Mouse (Mus musculus) hindlimb bud, embryonic 11.5 days (tissue): ENCODE data around the gene Lcmt1.

Experiments used
- DNase-seq: peaks from one replicate; pipeline ENCODE4 v3.0.0-alpha.2; 2012; ENCODE audit warnings: low read depth, low spot score; ENCODE audit errors: extremely low spot score

The Lcmt1 gene

GRCm38 (mm10) chr7:123452551-123452950, 83.0 kb downstream of the Lcmt1 start:
- DNase-seq, result no peak

- no peak for DNase-seq
Measured at GRCm38 (mm10) chr7:123453066-123453465, 83.5 kb downstream of the Lcmt1 start.

DNA sequence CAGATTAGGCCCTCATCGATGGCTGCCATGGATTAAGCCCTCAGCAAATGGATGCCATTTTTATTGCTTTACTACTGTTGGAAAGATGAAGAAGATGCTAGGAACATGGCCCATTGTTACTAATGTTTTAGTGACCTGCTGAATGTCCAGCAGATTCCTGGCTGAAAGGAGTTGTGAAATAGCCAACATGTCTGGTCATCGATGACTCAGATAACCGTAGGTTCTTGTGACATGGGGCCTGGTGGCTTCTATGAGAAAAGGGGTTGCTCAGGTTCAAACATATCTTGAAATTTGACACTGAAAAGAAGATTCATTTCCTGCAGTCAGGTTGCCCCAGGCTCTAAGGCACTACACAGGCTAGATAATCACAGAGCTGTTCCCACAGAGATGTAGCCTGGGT, 85.5 kb downstream of the Lcmt1 start:
- no peak for DNase-seq

DNA sequence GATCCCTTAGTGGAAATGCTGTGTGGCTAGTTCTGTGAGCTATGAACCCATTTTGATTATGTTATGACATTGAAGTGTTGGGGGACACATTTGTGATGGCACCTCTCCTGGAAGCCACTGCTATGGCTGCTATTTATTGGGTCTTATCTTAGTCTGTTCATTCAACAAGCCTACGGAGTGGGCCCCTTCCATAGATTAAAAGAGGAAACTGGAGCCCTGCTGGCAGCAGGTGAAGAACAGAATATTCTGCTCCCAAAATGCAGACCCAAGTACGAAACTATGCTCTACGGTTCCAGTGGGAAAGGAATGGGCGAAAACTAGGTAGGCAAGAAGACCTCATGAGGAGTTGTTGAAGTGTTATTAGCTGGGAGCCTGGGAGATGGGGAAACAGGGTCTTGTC, 88.7 kb downstream of the Lcmt1 start:
- no peak for DNase-seq

- no peak for DNase-seq
Measured at GRCm38 (mm10) chr7:123459247-123459646, 89.7 kb downstream of the Lcmt1 start.

DNA sequence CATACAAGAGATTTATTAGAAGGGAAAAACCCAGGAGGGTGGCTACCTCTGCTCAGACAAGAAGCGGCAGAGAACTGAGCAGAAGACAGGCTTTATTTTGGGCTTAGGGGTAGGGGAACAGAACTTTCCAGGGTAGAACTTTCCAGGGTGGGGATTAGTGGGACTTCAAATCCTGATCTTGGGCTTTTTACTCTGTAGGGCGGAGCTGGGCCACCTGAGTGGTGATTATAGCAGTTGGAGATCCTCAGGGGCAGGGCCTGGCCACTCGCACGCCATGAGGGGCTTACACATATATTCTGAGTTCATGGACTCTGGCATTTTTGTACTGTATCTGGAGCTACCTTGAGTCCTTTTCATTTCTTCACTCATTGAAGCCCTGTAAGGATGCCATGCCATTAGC, 91.7 kb downstream of the Lcmt1 start:
- no peak for DNase-seq

- no peak for DNase-seq
Measured at GRCm38 (mm10) chr7:123462070-123462501, 92.5 kb downstream of the Lcmt1 start, which contains the start of gene Aqp8. TSS of gene Aqp8 (plus strand) at chr7:123462291.

DNA sequence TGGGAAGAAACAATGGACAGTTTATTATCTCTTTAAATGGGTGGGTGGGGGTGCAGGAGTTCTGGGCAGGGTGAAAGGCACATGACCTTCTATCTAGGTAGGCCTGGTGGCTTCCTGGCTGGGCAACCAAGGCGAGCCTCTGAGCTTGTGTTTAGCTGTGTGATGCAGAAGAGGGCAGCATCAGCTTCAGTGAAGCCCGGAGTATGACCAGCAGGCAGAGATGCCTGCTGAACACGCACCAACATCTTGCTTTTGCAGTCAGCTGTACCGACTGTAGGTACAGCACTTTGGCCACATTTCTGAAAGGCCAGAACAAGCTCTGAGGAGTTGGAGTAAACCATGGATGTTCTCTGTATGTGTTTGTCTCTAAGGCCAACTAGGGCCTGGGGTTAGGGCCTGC, 94.0 kb downstream of the Lcmt1 start:
- DNase-seq, result no peak

GRCm38 (mm10) chr7:123465692-123466387, 96.3 kb downstream of the Lcmt1 start:
- DNase-seq, result peak; percentile 76

- no peak for DNase-seq
Measured at GRCm38 (mm10) chr7:123467961-123468360, 98.4 kb downstream of the Lcmt1 start.
